Mouse (Mus musculus): ENCODE measurements around the gene Ppp1r9b.

Gene Ppp1r9b

GRCm38 (mm10) chr11:95046980-95047680 is 56.3 kb downstream of the Ppp1r9b start:
- DNase-seq (ENCODE audit: low spot score): no peak

- DNase-seq (ENCODE audit: low spot score): no peak
Measured at GRCm38 (mm10) chr11:95053062-95053461, 62.2 kb downstream of the Ppp1r9b start.
